Mouse (Mus musculus) erythroblast, embryonic 14.5 days (primary cell): ENCODE data around the gene Nav3.

ENCODE experiments used
- GATA1 ChIP-seq: IDR thresholded peaks from 2 replicates; pipeline ENCODE4 v1.6.1; 2012; ENCODE audit warnings: low read length, inconsistent platforms, mixed read lengths
- TAL1 ChIP-seq: IDR thresholded peaks from 3 replicates; pipeline ENCODE4 v1.6.1; 2012; ENCODE audit warnings: low read length, inconsistent platforms, mixed read lengths

GRCm38 (mm10) chr10:109858568-109858967, 597.4 kb downstream of the Nav3 start:
- TF ChIP-seq TAL1, result no peak
- no peak for TF ChIP-seq GATA1
